8 mouse cellular contexts compared by ENCODE assay signal in the genomic region with DNA sequence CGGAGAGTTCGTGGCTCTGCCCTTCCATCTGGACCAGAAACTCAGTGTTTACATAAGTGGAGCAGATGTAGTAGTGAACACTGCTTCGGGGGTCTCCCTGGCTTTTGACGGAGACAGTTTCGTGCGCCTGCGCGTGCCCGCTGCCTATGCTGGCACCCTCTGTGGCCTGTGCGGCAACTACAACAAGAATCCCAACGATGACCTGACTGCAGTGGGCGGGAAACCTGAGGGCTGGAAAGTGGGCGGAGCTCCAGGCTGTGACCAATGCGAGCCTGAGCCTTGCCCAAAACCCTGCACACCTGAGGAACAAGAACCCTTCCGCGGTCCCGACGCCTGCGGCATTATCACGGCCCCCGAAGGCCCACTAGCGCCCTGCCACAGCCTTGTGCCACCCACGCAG. TPM values are rescaled to one million over a fixed set of nuclear protein-coding genes. Genes with fewer than 3 reads are reported as not detected.
DNase-seq lines count a peak whose midpoint lies in the region; ATAC-seq and TF ChIP-seq lines count a peak whose summit lies in the region.
"Had no signal": no experiment of that assay in that cellular context is flagged by ENCODE, and none has a peak within 500 bp of the region (broad histone marks: within the 10 kb centered on the region; RNA-seq: fewer than 3 reads in every experiment).

No protein-coding gene starts in this region.

- no peaks in the 10 kb centered on the region for H3K36me3 ChIP-seq in limb, embryonic 11.5 days (ENCODE audit: control insufficient read depth, insufficient read depth, low read length)
- no peaks in the 10 kb centered on the region for H3K36me3 ChIP-seq in midbrain, postnatal 0 days (ENCODE audit: insufficient read depth, low read length)

- peak; percentile 55 for TF ChIP-seq CTCF in midbrain, postnatal 0 days (IDR thresholded peaks at IDR 0.05)
- TF ChIP-seq CTCF in gastrocnemius, adult 2 months (IDR thresholded peaks at IDR 0.05), result no peak

- peak; percentile 15 for DNase-seq in Muller cell, postnatal 12 days (ENCODE audit: inconsistent ontology term)
- peak; percentile 49 to 64 for DNase-seq in cerebellum, postnatal 14 days
- peak; percentile 30 for DNase-seq in heart, postnatal 4 days
- peak; percentile 50 for DNase-seq in limb, embryonic 11.5 days (ENCODE audit: low spot score)
- peak; percentile 58 for DNase-seq in midbrain, postnatal 0 days (ENCODE audit: low spot score)
- DNase-seq in natural killer cell, adult 2 months (ENCODE audit: low spot score in 2 of 2), result no peak
- no peak for DNase-seq in gastrocnemius, adult 2 months

- no peaks in the 10 kb centered on the region for H3K4me1 ChIP-seq in limb, embryonic 11.5 days (ENCODE audit: control insufficient read depth, insufficient read depth, low read length)
- H3K4me1 ChIP-seq in midbrain, postnatal 0 days (ENCODE audit: insufficient read depth, low read length), result no peaks in the 10 kb centered on the region

- peak overlapping the region; percentile 29; the same call in 1 of the 2 replicates for H3K4me2 ChIP-seq in limb, embryonic 11.5 days (ENCODE audit: low read depth, severe bottlenecking)
- peak overlapping the region; percentile 49 for H3K4me2 ChIP-seq in midbrain, postnatal 0 days (ENCODE audit: low read depth, low read length, poor library complexity, severe bottlenecking)

- intact Hi-C loops in gastrocnemius, adult 2 months (cut with DNase I), result loop anchor here (5.0 kb wide), 1 partner anchor 52 kb away; a partner anchor contains a TSS

- H3K4me3 ChIP-seq in limb, embryonic 11.5 days (ENCODE audit: low read depth, low read length), result no peak overlapping the region
- H3K4me3 ChIP-seq in midbrain, postnatal 0 days (ENCODE audit: low read depth, low read length), result peak overlapping the region; percentile 18; the same call in 1 of the 2 replicates
- no peak overlapping the region for H3K4me3 ChIP-seq in gastrocnemius, adult 2 months

- peak; percentile 36; the same call in 1 of the 2 replicates for ATAC-seq in limb, embryonic 11.5 days (ENCODE audit: insufficient number of reproducible peaks, low FRiP score, low TSS enrichment, low read depth)
- peak; percentile 83 for ATAC-seq in midbrain, postnatal 0 days (ENCODE audit: low FRiP score)

- no peak overlapping the region for H3K27ac ChIP-seq in limb, embryonic 11.5 days (replicated peaks; ENCODE audit: low read depth, low read length)
- no peak overlapping the region for H3K27ac ChIP-seq in midbrain, postnatal 0 days (ENCODE audit: low read depth, low read length)
- H3K27ac ChIP-seq in gastrocnemius, adult 2 months, result no peak overlapping the region

- peaks cover 3% of the 10 kb centered on the region; the same call in 1 of the 2 replicates for H3K27me3 ChIP-seq in limb, embryonic 11.5 days (ENCODE audit: control insufficient read depth, insufficient read depth, low read length)
- H3K27me3 ChIP-seq in midbrain, postnatal 0 days (ENCODE audit: insufficient read depth, low read length), result no peaks in the 10 kb centered on the region

- no peaks in the 10 kb centered on the region for H3K9me3 ChIP-seq in limb, embryonic 11.5 days (ENCODE audit: control insufficient read depth, low read length)
- H3K9me3 ChIP-seq in midbrain, postnatal 0 days (ENCODE audit: low read length), result no peaks in the 10 kb centered on the region; the same call in 1 of the 2 replicates

- WGBS in limb, embryonic 11.5 days, result 6% methylated on average over 23 of the region's 23 CpGs
- WGBS in midbrain, postnatal 0 days, result 6% methylated on average over 23 of the region's 23 CpGs

- H3K9ac ChIP-seq in limb, embryonic 11.5 days (ENCODE audit: low read length), result no peak overlapping the region
- H3K9ac ChIP-seq in midbrain, postnatal 0 days (replicated peaks; ENCODE audit: low read length, poor library complexity, severe bottlenecking), result no peak overlapping the region

RNA-seq across cellular contexts. Expression of a gene that starts 24.6 kb away (rescaled TPM):
- total RNA-seq in heart, postnatal 4 days (2021), result not detected
- polyA plus RNA-seq in limb, embryonic 11.5 days (2014; fragmentation: Nextera tagmentation; extraction: Ambion mirVana), result 0.01 and 0.06 TPM in 2 replicates
- total RNA-seq in midbrain, postnatal 0 days (2014; rRNA removed), result 0.16 TPM in 1 of 2 replicates, not detected in the other
- 0.05 and 0.06 TPM in 2 replicates for polyA plus RNA-seq in midbrain, postnatal 0 days (2015; fragmentation: Nextera tagmentation; extraction: Ambion mirVana)
- not detected for total RNA-seq in gastrocnemius, adult 2 months (2021)
- total RNA-seq: neutrophil, adult 5-6 weeks had no signal

RNA-seq across cellular contexts. Expression of a gene that starts 33.6 kb away (rescaled TPM):
- under 1 TPM; 0.02 to 0.12 TPM for total RNA-seq in heart, postnatal 4 days (2021)
- 0.40 and 0.41 TPM in 2 replicates for polyA plus RNA-seq in limb, embryonic 11.5 days (2014; fragmentation: Nextera tagmentation; extraction: Ambion mirVana)
- total RNA-seq in midbrain, postnatal 0 days (2014; rRNA removed), result 0.33 and 0.66 TPM in 2 replicates
- 1.1 TPM in 2 replicates for polyA plus RNA-seq in midbrain, postnatal 0 days (2015; fragmentation: Nextera tagmentation; extraction: Ambion mirVana)
- not detected for total RNA-seq in gastrocnemius, adult 2 months (2021)

RNA-seq across cellular contexts. Expression of a gene that starts 54.8 kb away (rescaled TPM):
- 100 to 1,000 TPM; 134 to 137 TPM for total RNA-seq in heart, postnatal 4 days (2021)
- 411 and 438 TPM in 2 replicates for polyA plus RNA-seq in limb, embryonic 11.5 days (2014; fragmentation: Nextera tagmentation; extraction: Ambion mirVana)
- total RNA-seq in midbrain, postnatal 0 days (2014; rRNA removed), result 162 and 170 TPM in 2 replicates
- 257 and 259 TPM in 2 replicates for polyA plus RNA-seq in midbrain, postnatal 0 days (2015; fragmentation: Nextera tagmentation; extraction: Ambion mirVana)
- total RNA-seq in gastrocnemius, adult 2 months (2021), result 100 to 1,000 TPM; 100 to 102 TPM

Comparison
In these comparisons a context has a peak if more than half of its experiments do, and no peak if none do; other contexts are left out.
1. DNase-seq: peak in Muller cell, postnatal 12 days (single experiment), cerebellum, postnatal 14 days (2 of 2), heart, postnatal 4 days (single experiment), limb, embryonic 11.5 days (single experiment) and midbrain, postnatal 0 days (single experiment); none in natural killer cell, adult 2 months (0 of 2) and gastrocnemius, adult 2 months (single experiment).